Mouse (Mus musculus): ENCODE measurements at regions not wholly inside any gene's neighbourhood (a gene's known extent, or its start where the extent isn't known, plus 50 kb on each side); places are given as distances from the start of the nearest gene placed in this dataset.

GRCm38 (mm10) chr1:185587671-185588347, 133.2 kb downstream of the Slc30a10 start:
- 0 out of 2 replicates have a peak, but pooled peaks cover 5% of the 10 kb centered on the region for H3K9me3 ChIP-seq
- no peaks in the 10 kb centered on the region for H3K36me3 ChIP-seq (replicated peaks)
- no peak overlapping the region for H3K4me2 ChIP-seq
- no peak overlapping the region for H3K27ac ChIP-seq
- no peak for ATAC-seq (ENCODE audit: low FRiP score)
- H3K9ac ChIP-seq: no peak overlapping the region
- H3K4me1 ChIP-seq: no peaks in the 10 kb centered on the region
- H3K27me3 ChIP-seq: no peaks in the 10 kb centered on the region
- WGBS: 87% methylated on average over 13 of the region's 13 CpGs
- no peak overlapping the region for H3K4me3 ChIP-seq (replicated peaks)

GRCm38 (mm10) chr1:185588348-185588719, 133.7 kb downstream of the Slc30a10 start:
- Histone ChIP-seq H3K9me3 (0 out of 2 replicates have a peak, but pooled peaks cover 5% of the 10 kb centered on the region), H3K9ac (no peak overlapping the region), H3K27me3 (no peaks in the 10 kb centered on the region), H3K4me3 (replicated peaks) (no peak overlapping the region), H3K4me1 (no peaks in the 10 kb centered on the region), H3K4me2 (no peak overlapping the region), H3K36me3 (replicated peaks) (no peaks in the 10 kb centered on the region), H3K27ac (no peak overlapping the region)
- no peak for ATAC-seq (ENCODE audit: low FRiP score)
- WGBS: 89% methylated on average over 4 of the region's 4 CpGs

GRCm38 (mm10) chr1:185596815-185597214, 142.2 kb downstream of the Slc30a10 start:
- no peaks in the 10 kb centered on the region for H3K36me3 ChIP-seq (replicated peaks)
- H3K9ac ChIP-seq: no peak overlapping the region
- H3K4me2 ChIP-seq: no peak overlapping the region
- no peak overlapping the region for H3K27ac ChIP-seq
- 89% methylated on average over 5 of the region's 5 CpGs for WGBS
- no peak overlapping the region for H3K4me3 ChIP-seq (replicated peaks)
- ATAC-seq (ENCODE audit: low FRiP score): no peak
- H3K27me3 ChIP-seq: no peaks in the 10 kb centered on the region
- H3K9me3 ChIP-seq: no peaks in the 10 kb centered on the region
- no peaks in the 10 kb centered on the region for H3K4me1 ChIP-seq

- Histone ChIP-seq H3K4me3 (replicated peaks) (no peak overlapping the region), H3K4me2 (no peak overlapping the region), H3K36me3 (replicated peaks) (no peaks in the 10 kb centered on the region), H3K9ac (no peak overlapping the region), H3K27ac (no peak overlapping the region), H3K27me3 (no peaks in the 10 kb centered on the region), H3K9me3 (no peaks in the 10 kb centered on the region), H3K4me1 (no peaks in the 10 kb centered on the region)
- ATAC-seq (ENCODE audit: low FRiP score): no peak
- WGBS: 90% methylated on average over 7 of the region's 7 CpGs
Measured at GRCm38 (mm10) chr1:185598514-185598913, 143.9 kb downstream of the Slc30a10 start.

GRCm38 (mm10) chr1:185601166-185601565, 146.5 kb downstream of the Slc30a10 start:
- Histone ChIP-seq H3K4me1 (no peaks in the 10 kb centered on the region), H3K9ac (no peak overlapping the region), H3K27ac (no peak overlapping the region), H3K36me3 (replicated peaks) (no peaks in the 10 kb centered on the region), H3K4me2 (no peak overlapping the region), H3K4me3 (replicated peaks) (no peak overlapping the region), H3K9me3 (no peaks in the 10 kb centered on the region), H3K27me3 (no peaks in the 10 kb centered on the region)
- WGBS: 83% methylated on average over 1 of the region's 1 CpGs
- no peak for ATAC-seq (ENCODE audit: low FRiP score)

- 80% methylated on average over 4 of the region's 4 CpGs for whole genome bisulfite sequencing
- no peak overlapping the region for H3K9ac ChIP-seq
- H3K36me3 ChIP-seq (replicated peaks): no peaks in the 10 kb centered on the region
- H3K4me3 ChIP-seq (replicated peaks): no peak overlapping the region
- H3K4me2 ChIP-seq: no peak overlapping the region
- no peaks in the 10 kb centered on the region for H3K27me3 ChIP-seq
- H3K4me1 ChIP-seq: no peaks in the 10 kb centered on the region
- no peak for ATAC-seq (ENCODE audit: low FRiP score)
- no peak overlapping the region for H3K27ac ChIP-seq
- no peaks in the 10 kb centered on the region for H3K9me3 ChIP-seq
Measured at GRCm38 (mm10) chr1:185605996-185606395, 151.3 kb downstream of the Slc30a10 start.

GRCm38 (mm10) chr1:185607611-185608010, 153.0 kb downstream of the Slc30a10 start:
- no peak overlapping the region for H3K4me2 ChIP-seq
- H3K27ac ChIP-seq: no peak overlapping the region
- H3K27me3 ChIP-seq: no peaks in the 10 kb centered on the region
- no peak overlapping the region for H3K9ac ChIP-seq
- ATAC-seq (ENCODE audit: low FRiP score): no peak
- 89% methylated on average over 5 of the region's 5 CpGs for WGBS
- H3K9me3 ChIP-seq: no peaks in the 10 kb centered on the region
- H3K4me3 ChIP-seq (replicated peaks): no peak overlapping the region
- H3K36me3 ChIP-seq (replicated peaks): no peaks in the 10 kb centered on the region
- H3K4me1 ChIP-seq: no peaks in the 10 kb centered on the region

GRCm38 (mm10) chr1:185608440-185608839, 153.8 kb downstream of the Slc30a10 start:
- H3K4me1 ChIP-seq: no peaks in the 10 kb centered on the region
- H3K4me3 ChIP-seq (replicated peaks): no peak overlapping the region
- no peak for ATAC-seq (ENCODE audit: low FRiP score)
- H3K36me3 ChIP-seq (replicated peaks): no peaks in the 10 kb centered on the region
- no peak overlapping the region for H3K9ac ChIP-seq
- H3K27ac ChIP-seq: no peak overlapping the region
- WGBS: 92% methylated on average over 3 of the region's 3 CpGs
- H3K4me2 ChIP-seq: no peak overlapping the region
- H3K27me3 ChIP-seq: no peaks in the 10 kb centered on the region
- no peaks in the 10 kb centered on the region for H3K9me3 ChIP-seq

- WGBS: 60% methylated on average over 3 of the region's 3 CpGs
- H3K4me3 ChIP-seq (replicated peaks): no peak overlapping the region
- no peak overlapping the region for H3K9ac ChIP-seq
- no peak for ATAC-seq (ENCODE audit: low FRiP score)
- H3K27ac ChIP-seq: no peak overlapping the region
- H3K4me2 ChIP-seq: no peak overlapping the region
- no peaks in the 10 kb centered on the region for H3K36me3 ChIP-seq (replicated peaks)
- H3K27me3 ChIP-seq: no peaks in the 10 kb centered on the region
- H3K4me1 ChIP-seq: no peaks in the 10 kb centered on the region
- H3K9me3 ChIP-seq: no peaks in the 10 kb centered on the region
Measured at GRCm38 (mm10) chr1:185610586-185610985, 155.9 kb downstream of the Slc30a10 start.

- WGBS: 41% methylated on average over 10 of the region's 10 CpGs
- Histone ChIP-seq H3K9me3 (no peaks in the 10 kb centered on the region), H3K4me2 (no peak overlapping the region), H3K4me3 (replicated peaks) (no peak overlapping the region), H3K4me1 (no peaks in the 10 kb centered on the region), H3K27ac (no peak overlapping the region), H3K36me3 (replicated peaks) (no peaks in the 10 kb centered on the region), H3K27me3 (no peaks in the 10 kb centered on the region), H3K9ac (no peak overlapping the region)
- no peak for ATAC-seq (ENCODE audit: low FRiP score)
Measured at GRCm38 (mm10) chr1:185615819-185616429, 161.3 kb downstream of the Slc30a10 start.

- no peaks in the 10 kb centered on the region for H3K27me3 ChIP-seq
- no peak overlapping the region for H3K4me3 ChIP-seq (replicated peaks)
- H3K9me3 ChIP-seq: no peaks in the 10 kb centered on the region
- no peaks in the 10 kb centered on the region for H3K36me3 ChIP-seq (replicated peaks)
- no peak for ATAC-seq (ENCODE audit: low FRiP score)
- no peak overlapping the region for H3K27ac ChIP-seq
- no peak overlapping the region for H3K4me2 ChIP-seq
- H3K4me1 ChIP-seq: no peaks in the 10 kb centered on the region
- no peak overlapping the region for H3K9ac ChIP-seq
- WGBS: 83% methylated on average over 4 of the region's 4 CpGs
Measured at GRCm38 (mm10) chr1:185617691-185618090, 163.0 kb downstream of the Slc30a10 start.

- Histone ChIP-seq H3K27me3 (no peaks in the 10 kb centered on the region), H3K4me3 (replicated peaks) (no peak overlapping the region), H3K36me3 (replicated peaks) (no peaks in the 10 kb centered on the region), H3K27ac (no peak overlapping the region), H3K4me2 (no peak overlapping the region), H3K9ac (no peak overlapping the region), H3K9me3 (no peaks in the 10 kb centered on the region), H3K4me1 (no peaks in the 10 kb centered on the region)
- no peak for ATAC-seq (ENCODE audit: low FRiP score)
- 87% methylated on average over 9 of the region's 9 CpGs for WGBS
Measured at GRCm38 (mm10) chr1:185619011-185619410, 164.4 kb downstream of the Slc30a10 start.

- no peak overlapping the region for H3K27ac ChIP-seq
- no peak for ATAC-seq (ENCODE audit: low FRiP score)
- WGBS: 79% methylated on average over 3 of the region's 3 CpGs
- H3K9ac ChIP-seq: no peak overlapping the region
- no peaks in the 10 kb centered on the region for H3K27me3 ChIP-seq
- H3K4me1 ChIP-seq: no peaks in the 10 kb centered on the region
- no peak overlapping the region for H3K4me3 ChIP-seq (replicated peaks)
- H3K9me3 ChIP-seq: no peaks in the 10 kb centered on the region
- no peaks in the 10 kb centered on the region for H3K36me3 ChIP-seq (replicated peaks)
- no peak overlapping the region for H3K4me2 ChIP-seq
Measured at GRCm38 (mm10) chr1:185628401-185628800, 173.8 kb downstream of the Slc30a10 start.
